Mouse (Mus musculus): ENCODE results near the gene E2f4.

Gene E2f4

DNA sequence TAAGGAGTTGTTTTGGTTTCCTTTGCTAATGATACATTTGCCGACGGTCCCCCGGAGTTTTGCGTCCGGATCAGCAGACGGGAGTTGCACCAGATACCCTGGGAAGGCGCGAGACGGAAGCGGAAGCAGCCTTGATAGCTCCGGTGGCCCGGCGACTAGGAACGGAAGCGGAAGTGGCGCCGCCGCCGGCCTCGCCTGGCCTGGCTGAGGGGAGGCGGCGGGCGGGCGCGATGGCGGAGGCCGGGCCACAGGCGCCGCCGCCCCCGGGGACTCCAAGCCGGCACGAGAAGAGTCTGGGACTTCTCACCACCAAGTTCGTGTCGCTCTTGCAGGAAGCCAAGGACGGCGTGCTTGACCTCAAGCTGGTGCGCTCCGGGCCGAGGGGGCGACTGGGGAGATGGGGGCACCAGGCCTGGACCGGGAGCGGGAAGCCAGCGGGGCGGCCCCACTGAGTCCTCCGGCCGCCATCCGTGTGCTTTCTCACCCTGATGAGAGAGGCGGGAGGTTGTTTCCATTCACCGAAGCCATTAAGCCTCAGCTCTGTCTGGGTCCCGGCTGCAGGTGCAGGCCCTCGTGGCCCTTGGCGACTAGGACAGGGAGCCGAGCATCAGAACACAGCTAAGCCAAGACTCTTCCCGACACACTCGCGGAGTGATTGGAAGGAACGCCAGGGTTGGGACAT, at the start of gene E2f4:
E2f4 (plus strand) TSS at position 153 of the 682 bp plus-strand sequence.
- DNase-seq (ENCODE audit: low read depth): peak; percentile 95

GRCm38 (mm10) chr8:105251954-105252353, 45.5 kb upstream of the E2f4 start:
- no peak for DNase-seq (ENCODE audit: low read depth)

- no peak for DNase-seq (ENCODE audit: low read depth)
Measured at GRCm38 (mm10) chr8:105252680-105253537, 44.6 kb upstream of the E2f4 start.

DNA sequence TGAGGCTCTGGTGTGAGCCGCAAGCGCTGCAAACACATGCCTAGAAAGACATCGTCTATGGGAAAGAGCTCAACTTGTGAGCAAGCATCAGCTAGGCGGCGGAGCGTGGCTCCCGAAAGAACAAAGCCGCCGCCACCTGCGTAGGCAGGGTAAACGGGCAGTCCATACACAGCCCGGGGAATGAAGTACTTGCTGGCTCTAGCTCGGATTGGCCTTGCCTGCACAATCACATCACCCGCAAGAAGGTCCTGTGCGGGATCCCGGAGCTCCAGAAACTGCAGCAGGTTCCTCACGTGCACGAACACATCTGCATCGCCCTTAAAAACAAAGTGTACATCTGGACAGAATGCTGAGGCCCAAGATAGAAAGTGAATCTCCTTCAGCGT, 43.7 kb upstream of the E2f4 start:
- DNase-seq (ENCODE audit: low read depth): no peak

DNA sequence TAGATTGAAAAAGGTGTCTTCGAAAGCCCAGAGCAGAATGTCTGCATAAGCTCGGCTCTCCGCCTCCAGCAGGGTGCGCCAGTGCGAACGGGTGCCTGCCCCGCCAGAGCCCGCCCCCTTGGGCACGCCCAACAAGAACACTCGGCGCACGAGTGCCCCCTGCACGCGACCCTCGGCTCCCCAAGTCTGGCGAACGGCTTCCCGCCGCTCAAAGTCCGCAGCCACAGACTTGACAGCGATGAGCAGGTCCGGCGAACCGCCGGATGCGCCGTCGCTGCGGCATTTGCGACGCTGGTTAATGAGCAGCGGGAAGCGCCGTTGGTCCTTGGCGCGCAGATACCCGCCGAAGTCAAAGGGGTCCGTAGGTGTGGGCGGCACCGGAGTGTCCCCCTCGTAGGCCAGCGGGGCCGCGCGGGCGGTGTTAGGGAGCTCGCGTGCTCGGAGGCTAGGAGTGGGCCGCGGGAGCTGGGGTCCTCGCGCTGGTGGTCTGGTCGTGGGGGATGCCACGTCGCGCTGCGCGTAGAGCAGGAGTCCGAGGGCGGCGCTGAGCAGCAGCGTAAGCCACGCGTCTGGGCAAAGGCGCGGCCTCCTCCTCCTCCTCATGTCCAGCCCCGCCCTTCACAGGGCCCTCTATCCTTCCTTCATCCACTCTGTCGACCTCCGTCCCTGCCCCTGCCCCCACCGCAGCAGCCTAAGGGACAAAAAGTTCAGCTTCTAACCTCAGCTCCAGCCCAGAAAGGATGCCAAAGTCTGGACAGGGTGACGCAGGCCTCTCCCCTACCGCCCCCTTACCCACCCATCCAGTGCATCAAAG, 43.1 kb upstream of the E2f4 start:
- DNase-seq (ENCODE audit: low read depth): peak; percentile 96

DNA sequence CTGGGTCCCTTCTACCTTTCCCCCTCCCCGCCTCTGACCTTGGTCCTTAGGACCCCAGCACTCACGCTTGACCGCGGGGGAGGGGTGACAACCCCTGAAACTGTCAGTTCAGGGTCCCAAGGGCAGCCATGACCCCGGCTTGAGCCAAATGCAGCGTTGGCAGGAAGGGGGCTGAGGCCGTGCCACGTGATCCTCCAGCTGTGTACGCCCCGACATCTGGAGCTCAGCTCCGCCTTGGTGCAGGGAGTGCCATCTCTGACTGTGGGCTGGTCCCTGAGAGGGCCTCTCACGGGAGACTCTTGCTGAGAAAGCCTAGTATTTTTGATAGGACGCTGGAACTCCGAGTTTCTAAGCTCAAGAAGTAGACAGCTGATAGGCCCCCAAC, 42.5 kb upstream of the E2f4 start, which contains the start of gene B3gnt9:
B3gnt9 (minus strand) TSS at position 188 of the 385 bp plus-strand sequence.
- DNase-seq (ENCODE audit: low read depth): peak; percentile 89

GRCm38 (mm10) chr8:105257318-105258114, 39.9 kb upstream of the E2f4 start:
- no peak for DNase-seq (ENCODE audit: low read depth)

DNA sequence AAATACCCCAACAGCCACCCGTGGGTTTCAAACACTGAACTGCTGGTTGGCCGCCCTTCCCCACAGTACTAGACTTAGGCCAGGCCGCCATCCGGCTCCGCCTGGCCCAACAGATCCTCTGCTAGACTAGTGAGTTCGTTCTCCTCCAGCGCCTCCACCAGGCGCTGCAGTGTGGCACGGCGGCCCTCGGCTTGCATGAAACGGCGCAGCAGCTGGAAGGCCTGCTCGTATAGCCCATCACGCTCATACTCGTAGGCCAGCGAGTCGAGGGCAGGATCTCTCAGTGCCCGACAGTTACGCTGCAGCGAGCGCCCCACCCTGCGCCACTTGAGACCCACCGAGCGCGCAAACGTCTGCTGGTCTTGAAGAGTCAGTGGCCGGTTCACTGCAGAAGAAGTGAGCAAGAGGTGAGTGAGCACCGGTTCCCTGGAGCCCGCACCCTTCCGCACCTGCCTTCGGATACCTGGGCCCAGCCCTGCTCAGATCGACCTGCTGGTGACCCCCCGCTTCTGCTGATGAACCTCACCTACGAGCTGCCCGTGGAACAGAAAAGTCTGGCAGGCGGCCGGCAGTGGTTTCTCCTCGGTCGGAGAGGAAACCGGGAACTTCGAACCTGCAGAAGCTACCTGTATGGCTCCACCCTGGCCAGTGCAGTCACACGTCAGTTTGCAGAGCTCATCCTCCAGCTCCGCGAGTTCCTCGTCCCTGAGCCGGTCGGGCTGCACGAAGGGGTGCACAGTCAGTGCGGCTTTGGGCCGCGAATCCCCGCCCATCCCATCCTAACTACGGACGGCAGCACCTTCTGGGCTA, 38.3 kb upstream of the E2f4 start:
- DNase-seq (ENCODE audit: low read depth): no peak

- no peak for DNase-seq (ENCODE audit: low read depth)
Measured at GRCm38 (mm10) chr8:105259721-105260320, 37.6 kb upstream of the E2f4 start.

DNA sequence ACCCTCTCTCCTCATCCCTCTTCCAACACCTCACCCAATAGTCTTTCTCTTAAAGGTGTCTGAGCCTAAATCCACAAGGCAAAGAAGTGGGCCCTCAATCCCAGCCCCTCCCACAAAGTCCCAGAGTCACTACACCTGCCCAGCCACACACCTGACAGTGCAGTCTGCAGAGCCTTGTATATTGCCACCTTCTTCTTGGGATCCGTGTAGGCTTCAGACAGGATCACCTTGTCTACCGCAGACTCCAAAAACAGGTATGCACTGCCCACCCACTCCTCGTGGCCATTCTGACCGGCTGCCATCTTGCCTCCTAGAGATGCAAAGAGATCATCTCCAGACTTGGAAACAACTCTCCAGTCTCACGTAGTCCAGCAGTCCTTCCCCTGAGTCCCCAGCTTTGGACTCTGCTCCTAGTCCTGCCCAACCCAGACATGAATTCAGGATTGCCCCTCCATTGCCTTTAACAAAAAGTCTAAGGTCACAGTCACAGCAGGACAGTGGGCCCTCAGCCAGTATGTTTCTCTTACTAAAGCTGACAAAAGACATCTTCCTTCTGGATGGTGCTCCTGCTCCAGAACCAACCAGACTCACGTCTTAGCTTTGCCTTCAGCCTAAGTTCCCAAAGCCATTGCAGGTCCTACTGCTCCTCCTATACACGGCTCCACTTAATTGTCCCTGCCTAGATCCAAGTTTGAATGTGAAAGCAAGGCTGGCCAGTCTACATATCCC, 36.9 kb upstream of the E2f4 start:
- no peak for DNase-seq (ENCODE audit: low read depth)

GRCm38 (mm10) chr8:105261326-105261980, 36.0 kb upstream of the E2f4 start:
- no peak for DNase-seq (ENCODE audit: low read depth)

GRCm38 (mm10) chr8:105263244-105263912, 34.1 kb upstream of the E2f4 start:
- DNase-seq (ENCODE audit: low read depth): peak; percentile 47

DNA sequence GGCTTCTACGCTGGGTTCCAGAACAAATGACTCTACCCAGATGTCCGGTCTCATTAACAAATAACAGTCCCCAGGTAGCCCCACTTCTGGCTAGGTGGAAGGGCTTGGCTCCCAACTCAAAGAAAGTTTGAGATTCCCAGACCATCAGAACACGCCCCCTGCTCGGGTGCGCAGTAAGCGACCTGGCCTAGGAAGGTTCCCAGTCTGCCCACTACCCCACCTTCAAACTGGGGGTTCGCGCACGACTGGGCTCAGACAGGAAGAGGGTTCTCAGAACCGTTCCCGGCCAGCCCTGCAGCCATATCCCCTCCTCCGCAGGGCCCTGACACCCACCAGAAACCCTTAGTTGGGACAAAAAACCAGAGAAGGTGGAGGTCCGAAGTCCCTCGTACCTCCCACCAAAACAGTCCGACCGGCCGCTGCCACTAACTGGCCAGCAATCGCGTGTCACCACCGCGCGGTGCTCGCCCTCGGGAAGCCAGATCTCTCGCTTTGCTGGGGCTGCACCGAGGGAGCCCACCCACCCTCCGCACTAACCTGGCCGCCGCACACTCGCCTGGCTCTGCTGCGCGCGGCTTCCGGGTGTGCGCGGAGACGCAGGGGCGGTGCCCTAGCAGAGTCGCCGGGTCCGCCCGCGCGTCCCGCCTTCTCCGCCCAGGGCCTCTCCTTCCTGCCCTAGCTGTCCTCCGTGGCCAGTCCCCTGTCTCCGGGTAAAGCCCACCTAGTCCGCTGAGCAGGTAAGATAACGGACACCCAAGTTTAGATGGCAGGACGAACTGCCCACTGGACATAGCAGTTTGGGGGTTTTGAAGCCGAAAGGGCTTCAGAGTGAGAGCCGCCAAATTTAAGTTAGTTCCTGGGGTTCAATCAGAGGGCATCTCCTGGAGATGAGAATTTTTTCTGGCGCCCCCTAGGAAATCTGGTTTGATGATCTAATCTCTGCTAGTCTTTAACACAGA, 33.2 kb upstream of the E2f4 start, which contains the start of the genes Tradd and Fbxl8:
Tradd (minus strand) TSS at position 586 of the 959 bp plus-strand sequence.
Fbxl8 (plus strand) TSS at position 625 of the 959 bp plus-strand sequence.
- DNase-seq (ENCODE audit: low read depth): peak; percentile 82

GRCm38 (mm10) chr8:105265128-105265527, 32.3 kb upstream of the E2f4 start:
- DNase-seq (ENCODE audit: low read depth): peak; percentile 51

- no peak for DNase-seq (ENCODE audit: low read depth)
Measured at GRCm38 (mm10) chr8:105266775-105267174, 30.7 kb upstream of the E2f4 start.

GRCm38 (mm10) chr8:105268342-105269074, 29.0 kb upstream of the E2f4 start:
- no peak for DNase-seq (ENCODE audit: low read depth)

Data from NIH3T3 (cell line).